Mouse (Mus musculus): Measurements from ENCODE around the gene Hist1h2ak. TPM values are rescaled to one million over a fixed set of nuclear protein-coding genes. Genes with fewer than 3 reads are reported as not detected.

Gene Hist1h2ak
- total RNA-seq, 1 experiment from 2014 or later = 599 TPM

GRCm38 (mm10) chr13:21779767-21780731, 26.4 kb upstream of the Hist1h2ak start, which contains the start of gene Hist1h1b:
TSS of gene Hist1h1b (minus strand) at chr13:21780625.
- peak; percentile 28 to 40 for ATAC-seq (replicated peaks in 1 of 2; ENCODE audit: insufficient read depth in 1 of 2, low FRiP score in 2 of 2, low TSS enrichment in 1 of 2, low read depth in 1 of 2, poor library complexity in 2 of 2, severe bottlenecking in 2 of 2)

- ATAC-seq (replicated peaks in 1 of 2; ENCODE audit: insufficient read depth in 1 of 2, low FRiP score in 2 of 2, low TSS enrichment in 1 of 2, low read depth in 1 of 2, poor library complexity in 2 of 2, severe bottlenecking in 2 of 2) = peak; percentile 81 to 83
Observed at GRCm38 (mm10) chr13:21778814-21779766, 25.5 kb upstream of the Hist1h2ak start.

GRCm38 (mm10) chr13:21755707-21756106, 2.1 kb upstream of the Hist1h2ak start:
- ATAC-seq (replicated peaks in 1 of 2; ENCODE audit: insufficient read depth in 1 of 2, low FRiP score in 2 of 2, low TSS enrichment in 1 of 2, low read depth in 1 of 2, poor library complexity in 2 of 2, severe bottlenecking in 2 of 2) = no peak

- ATAC-seq (replicated peaks in 1 of 2; ENCODE audit: insufficient read depth in 1 of 2, low FRiP score in 2 of 2, low TSS enrichment in 1 of 2, low read depth in 1 of 2, poor library complexity in 2 of 2, severe bottlenecking in 2 of 2) = peak in 1 of 2 experiments; percentile 13; a peak in 1 of 4 replicates
Observed at GRCm38 (mm10) chr13:21754294-21755001, 821 bp upstream of the Hist1h2ak start.

GRCm38 (mm10) chr13:21753051-21753523, 540 bp downstream of the Hist1h2ak start:
- ATAC-seq (replicated peaks in 1 of 2; ENCODE audit: insufficient read depth in 1 of 2, low FRiP score in 2 of 2, low TSS enrichment in 1 of 2, low read depth in 1 of 2, poor library complexity in 2 of 2, severe bottlenecking in 2 of 2) = no peak

GRCm38 (mm10) chr13:21752356-21752755, 1.3 kb downstream of the Hist1h2ak start:
- ATAC-seq (replicated peaks in 1 of 2; ENCODE audit: insufficient read depth in 1 of 2, low FRiP score in 2 of 2, low TSS enrichment in 1 of 2, low read depth in 1 of 2, poor library complexity in 2 of 2, severe bottlenecking in 2 of 2) = no peak

GRCm38 (mm10) chr13:21751827-21752226, 1.8 kb downstream of the Hist1h2ak start:
- no peak for ATAC-seq (replicated peaks in 1 of 2; ENCODE audit: insufficient read depth in 1 of 2, low FRiP score in 2 of 2, low TSS enrichment in 1 of 2, low read depth in 1 of 2, poor library complexity in 2 of 2, severe bottlenecking in 2 of 2)

GRCm38 (mm10) chr13:21751417-21751816, 2.2 kb downstream of the Hist1h2ak start:
- ATAC-seq (replicated peaks in 1 of 2; ENCODE audit: insufficient read depth in 1 of 2, low FRiP score in 2 of 2, low TSS enrichment in 1 of 2, low read depth in 1 of 2, poor library complexity in 2 of 2, severe bottlenecking in 2 of 2) = no peak

GRCm38 (mm10) chr13:21750159-21751017, 3.2 kb downstream of the Hist1h2ak start, which contains the start of gene Hist1h4k:
TSS of gene Hist1h4k (minus strand) at chr13:21750505.
- ATAC-seq (replicated peaks in 1 of 2; ENCODE audit: insufficient read depth in 1 of 2, low FRiP score in 2 of 2, low TSS enrichment in 1 of 2, low read depth in 1 of 2, poor library complexity in 2 of 2, severe bottlenecking in 2 of 2) = peak; percentile 47 to 76

- no peak for ATAC-seq (replicated peaks in 1 of 2; ENCODE audit: insufficient read depth in 1 of 2, low FRiP score in 2 of 2, low TSS enrichment in 1 of 2, low read depth in 1 of 2, poor library complexity in 2 of 2, severe bottlenecking in 2 of 2)
Observed at GRCm38 (mm10) chr13:21749387-21750158, 4.1 kb downstream of the Hist1h2ak start.

GRCm38 (mm10) chr13:21745006-21745405, 8.6 kb downstream of the Hist1h2ak start:
- no peak for ATAC-seq (replicated peaks in 1 of 2; ENCODE audit: insufficient read depth in 1 of 2, low FRiP score in 2 of 2, low TSS enrichment in 1 of 2, low read depth in 1 of 2, poor library complexity in 2 of 2, severe bottlenecking in 2 of 2)

GRCm38 (mm10) chr13:21734906-21735767, 18.5 kb downstream of the Hist1h2ak start, which contains the start of gene Hist1h4j:
TSS of gene Hist1h4j (plus strand) at chr13:21735064.
- ATAC-seq (replicated peaks in 1 of 2; ENCODE audit: insufficient read depth in 1 of 2, low FRiP score in 2 of 2, low TSS enrichment in 1 of 2, low read depth in 1 of 2, poor library complexity in 2 of 2, severe bottlenecking in 2 of 2) = peak; percentile 67 to 79

- peak; percentile 60 to 78 for ATAC-seq (replicated peaks in 1 of 2; ENCODE audit: insufficient read depth in 1 of 2, low FRiP score in 2 of 2, low TSS enrichment in 1 of 2, low read depth in 1 of 2, poor library complexity in 2 of 2, severe bottlenecking in 2 of 2)
Observed at GRCm38 (mm10) chr13:21734010-21734905, 19.4 kb downstream of the Hist1h2ak start.

GRCm38 (mm10) chr13:21733466-21733865, 20.2 kb downstream of the Hist1h2ak start:
- ATAC-seq (replicated peaks in 1 of 2; ENCODE audit: insufficient read depth in 1 of 2, low FRiP score in 2 of 2, low TSS enrichment in 1 of 2, low read depth in 1 of 2, poor library complexity in 2 of 2, severe bottlenecking in 2 of 2) = no peak
